Mouse (Mus musculus): Measurements from ENCODE around the gene Myo1d. TPM values are rescaled to one million over a fixed set of nuclear protein-coding genes. Genes with fewer than 3 reads are reported as not detected.

Myo1d gene
- polyA plus RNA-seq, 1 experiment from 2014 or later = 1.9 TPM

DNA sequence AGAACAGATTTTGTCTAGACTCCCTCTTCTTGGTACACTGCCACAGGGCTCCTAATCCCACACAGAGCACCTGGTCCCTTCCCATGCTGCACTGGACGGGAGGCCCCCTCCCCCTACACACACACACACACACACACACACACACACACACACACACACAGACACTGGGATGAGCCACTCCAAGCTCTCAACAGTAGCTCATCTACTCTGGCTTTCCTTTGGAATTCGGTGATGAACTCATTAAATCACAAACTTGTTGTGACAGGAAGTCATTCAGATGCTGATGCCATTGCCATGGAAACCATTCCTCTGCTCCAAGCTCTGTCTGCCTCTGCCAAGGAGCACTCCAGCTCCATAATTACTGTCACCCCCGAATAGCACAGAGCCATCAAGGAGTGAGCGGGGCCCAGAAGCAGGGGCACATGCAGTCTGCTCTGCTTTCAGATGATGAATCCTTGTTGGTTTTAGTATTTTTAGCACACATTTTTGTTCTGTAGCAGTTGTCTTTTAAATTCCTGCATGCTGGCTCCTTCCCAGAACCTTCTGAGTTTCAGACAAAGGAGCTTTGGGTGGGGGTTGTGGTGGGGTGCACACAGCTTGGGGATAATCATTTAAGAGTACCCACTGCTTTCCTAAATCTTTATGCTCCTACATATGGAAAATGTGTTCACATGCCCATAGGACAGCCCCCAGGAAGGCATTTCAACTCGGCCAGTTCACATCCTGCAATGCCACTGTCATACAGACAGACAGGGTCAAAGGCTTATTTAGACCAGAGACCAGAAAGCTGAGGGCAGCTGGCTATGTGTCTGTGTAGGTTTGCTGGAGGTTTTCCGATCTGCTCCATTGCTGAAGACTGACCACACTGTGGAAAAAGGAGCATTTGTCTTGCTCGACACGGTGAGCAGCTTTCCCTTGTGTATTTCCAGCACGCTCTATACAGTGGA, 261.1 kb downstream of the Myo1d start:
- ATAC-seq (replicated peaks) = peak; percentile 99
- no peaks in the 10 kb centered on the region for H3K27me3 ChIP-seq
- H3K27ac ChIP-seq (replicated peaks) = peak overlapping the region; percentile 99
- no peak overlapping the region for H3K4me3 ChIP-seq
- 14% methylated on average over 9 of the region's 9 CpGs for WGBS
- H3K36me3 ChIP-seq = no peaks in the 10 kb centered on the region
- H3K9me3 ChIP-seq = no peaks in the 10 kb centered on the region
- H3K4me1 ChIP-seq = peaks cover 55% of the 10 kb centered on the region
- H3K9ac ChIP-seq (replicated peaks) = peak overlapping the region; percentile 39
- H3K4me2 ChIP-seq (replicated peaks) = peak overlapping the region; percentile 22

GRCm38 (mm10) chr11:80515895-80516294, 263.9 kb downstream of the Myo1d start:
- Histone ChIP-seq H3K9ac (replicated peaks) (no peak overlapping the region), H3K4me2 (replicated peaks) (no peak overlapping the region), H3K27ac (replicated peaks) (peak overlapping the region; percentile 76), H3K9me3 (no peaks in the 10 kb centered on the region), H3K4me3 (no peak overlapping the region), H3K4me1 (peaks cover 64% of the 10 kb centered on the region), H3K36me3 (no peaks in the 10 kb centered on the region), H3K27me3 (no peaks in the 10 kb centered on the region)
- WGBS = 67% methylated on average over 8 of the region's 8 CpGs
- no peak for ATAC-seq (replicated peaks)

GRCm38 (mm10) chr11:80515346-80515745, 264.5 kb downstream of the Myo1d start:
- no peaks in the 10 kb centered on the region for H3K9me3 ChIP-seq
- no peak overlapping the region for H3K4me3 ChIP-seq
- no peak overlapping the region for H3K4me2 ChIP-seq (replicated peaks)
- H3K9ac ChIP-seq (replicated peaks) = no peak overlapping the region
- peaks cover 64% of the 10 kb centered on the region for H3K4me1 ChIP-seq
- no peak for ATAC-seq (replicated peaks)
- H3K27me3 ChIP-seq = no peaks in the 10 kb centered on the region
- H3K27ac ChIP-seq (replicated peaks) = peak overlapping the region; percentile 76
- H3K36me3 ChIP-seq = no peaks in the 10 kb centered on the region
- WGBS = 42% methylated on average over 1 of the region's 1 CpGs

DNA sequence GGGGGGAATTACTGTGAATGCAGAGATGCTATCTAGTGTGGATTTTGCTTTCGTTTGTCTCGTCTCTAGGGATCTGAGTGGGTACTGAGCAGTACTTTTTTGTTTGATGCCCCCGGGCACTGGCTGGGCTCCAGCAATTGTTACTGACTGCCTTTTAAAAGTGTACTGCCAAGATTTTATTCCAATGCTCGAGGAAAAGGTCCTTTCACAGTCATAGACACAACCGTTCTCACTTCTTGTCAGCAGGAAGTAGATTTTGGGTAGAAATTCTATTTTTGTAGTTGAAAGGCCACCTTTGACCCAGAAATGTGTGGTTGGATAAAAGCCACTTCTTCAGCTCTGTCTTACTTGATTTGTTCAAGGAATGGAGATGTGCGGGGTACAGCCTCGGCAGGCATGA, 266.0 kb downstream of the Myo1d start:
- Histone ChIP-seq H3K9ac (replicated peaks) (no peak overlapping the region), H3K27ac (replicated peaks) (0 out of 2 replicates have a peak overlapping the region, but pooled peaks have one; percentile 4), H3K27me3 (no peaks in the 10 kb centered on the region), H3K4me2 (replicated peaks) (no peak overlapping the region), H3K36me3 (no peaks in the 10 kb centered on the region), H3K9me3 (no peaks in the 10 kb centered on the region), H3K4me1 (peaks cover 64% of the 10 kb centered on the region), H3K4me3 (no peak overlapping the region)
- WGBS = 27% methylated on average over 7 of the region's 7 CpGs
- ATAC-seq (replicated peaks) = no peak

GRCm38 (mm10) chr11:80512313-80513056, 267.3 kb downstream of the Myo1d start:
- no peak overlapping the region for H3K9ac ChIP-seq (replicated peaks)
- H3K9me3 ChIP-seq = no peaks in the 10 kb centered on the region
- 62% methylated on average over 19 of the region's 19 CpGs for WGBS
- H3K4me1 ChIP-seq = peaks cover 56% of the 10 kb centered on the region
- H3K27ac ChIP-seq (replicated peaks) = no peak overlapping the region
- H3K4me2 ChIP-seq (replicated peaks) = no peak overlapping the region
- no peak for ATAC-seq (replicated peaks)
- no peak overlapping the region for H3K4me3 ChIP-seq
- H3K27me3 ChIP-seq = no peaks in the 10 kb centered on the region
- H3K36me3 ChIP-seq = no peaks in the 10 kb centered on the region

DNA sequence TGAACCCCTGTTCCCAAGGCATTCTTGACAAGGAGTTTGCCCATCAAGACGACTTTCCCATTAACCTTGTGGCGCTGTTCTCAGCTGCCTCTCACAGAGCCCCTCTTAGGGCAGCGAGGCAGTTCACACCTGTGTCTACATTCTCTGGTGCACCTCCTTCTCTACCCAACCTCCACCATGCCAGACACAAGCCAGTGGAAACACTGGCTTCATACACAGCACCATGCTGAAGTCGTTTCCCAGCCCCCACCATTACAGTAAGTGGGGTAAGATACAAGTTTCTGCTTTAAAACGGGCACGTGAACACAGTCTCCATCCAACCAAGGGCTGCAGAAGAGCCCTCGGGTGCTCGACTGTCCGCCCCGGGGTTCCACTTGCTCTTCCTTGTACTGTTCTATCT, 269.7 kb downstream of the Myo1d start:
- Histone ChIP-seq H3K9me3 (no peaks in the 10 kb centered on the region), H3K9ac (replicated peaks) (no peak overlapping the region), H3K4me2 (replicated peaks) (no peak overlapping the region), H3K4me1 (peaks cover 49% of the 10 kb centered on the region), H3K27me3 (no peaks in the 10 kb centered on the region), H3K4me3 (no peak overlapping the region), H3K27ac (replicated peaks) (no peak overlapping the region), H3K36me3 (no peaks in the 10 kb centered on the region)
- WGBS = 88% methylated on average over 10 of the region's 10 CpGs
- ATAC-seq (replicated peaks) = no peak

GRCm38 (mm10) chr11:80509176-80509506, 270.7 kb downstream of the Myo1d start:
- no peak overlapping the region for H3K4me3 ChIP-seq
- H3K27ac ChIP-seq (replicated peaks) = peak overlapping the region; percentile 59
- no peaks in the 10 kb centered on the region for H3K36me3 ChIP-seq
- H3K4me2 ChIP-seq (replicated peaks) = no peak overlapping the region
- 73% methylated on average over 5 of the region's 5 CpGs for WGBS
- no peaks in the 10 kb centered on the region for H3K9me3 ChIP-seq
- no peaks in the 10 kb centered on the region for H3K27me3 ChIP-seq
- H3K9ac ChIP-seq (replicated peaks) = no peak overlapping the region
- H3K4me1 ChIP-seq = peaks cover 52% of the 10 kb centered on the region
- ATAC-seq (replicated peaks) = no peak

DNA sequence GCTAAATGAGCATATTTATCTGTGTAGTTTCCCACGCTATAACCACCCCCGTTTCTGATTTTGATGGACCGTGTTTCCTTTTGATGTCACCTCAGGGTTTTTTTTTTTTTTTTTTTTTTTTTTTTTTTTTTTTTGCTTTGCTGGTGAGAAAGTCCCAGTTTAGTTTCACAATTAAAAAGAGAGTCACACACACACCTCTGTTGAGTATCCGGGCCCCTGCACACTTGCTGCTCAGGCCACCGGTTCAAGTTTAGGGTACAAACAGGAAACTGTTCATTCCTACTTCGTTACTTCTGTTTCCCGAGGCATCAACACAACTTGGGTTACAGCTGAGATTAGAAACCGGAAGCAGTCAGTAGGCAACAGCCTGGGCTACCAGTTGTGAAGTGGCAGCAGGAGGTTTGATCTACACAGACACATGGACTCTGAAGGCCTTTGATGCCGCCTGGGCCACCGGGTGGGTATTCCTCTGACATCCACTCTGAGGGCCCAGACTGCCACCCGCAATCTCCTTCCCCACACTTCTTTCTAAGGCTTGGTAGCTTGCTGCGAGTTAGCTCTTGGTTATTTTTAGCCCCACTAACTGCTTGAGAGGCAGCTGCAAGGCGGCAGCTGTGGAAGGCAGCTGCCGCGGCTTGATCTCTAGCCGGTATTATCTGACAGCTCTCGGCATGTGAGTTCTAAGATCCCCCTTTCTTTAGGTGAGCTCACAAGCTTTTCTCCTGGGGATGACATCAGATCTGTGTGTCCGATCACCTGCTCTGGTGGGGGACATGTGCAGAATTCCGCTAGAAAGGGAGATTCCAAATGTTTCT, 271.3 kb downstream of the Myo1d start:
- Histone ChIP-seq H3K4me1 (peaks cover 51% of the 10 kb centered on the region), H3K27me3 (no peaks in the 10 kb centered on the region), H3K36me3 (no peaks in the 10 kb centered on the region), H3K9me3 (no peaks in the 10 kb centered on the region), H3K4me3 (no peak overlapping the region), H3K9ac (replicated peaks) (no peak overlapping the region), H3K4me2 (replicated peaks) (no peak overlapping the region), H3K27ac (replicated peaks) (peak overlapping the region; percentile 59)
- WGBS = 48% methylated on average over 19 of the region's 19 CpGs
- no peak for ATAC-seq (replicated peaks)

DNA sequence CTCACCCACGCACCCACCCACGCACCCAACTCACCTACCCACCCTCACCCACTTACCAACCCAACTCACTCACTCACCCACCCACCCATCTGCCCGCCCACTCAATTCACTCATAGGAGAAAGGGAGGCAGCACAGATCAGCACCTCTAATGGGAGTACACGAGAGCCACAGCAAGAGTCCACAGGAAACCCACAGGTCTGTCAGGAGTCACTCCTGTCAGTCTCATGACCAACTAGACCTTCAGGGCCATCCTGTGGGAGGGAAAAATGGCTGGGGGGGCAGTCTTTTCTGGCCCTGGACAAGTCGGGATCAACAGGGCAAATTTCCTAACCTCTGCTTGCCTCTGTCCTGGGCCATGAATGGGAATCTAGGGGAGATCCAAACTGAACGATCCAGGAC, 272.0 kb downstream of the Myo1d start:
- H3K27me3 ChIP-seq = no peaks in the 10 kb centered on the region
- peak overlapping the region; percentile 35; the same call in 1 of the 2 replicates for H3K27ac ChIP-seq (replicated peaks)
- H3K4me3 ChIP-seq = no peak overlapping the region
- no peaks in the 10 kb centered on the region for H3K36me3 ChIP-seq
- H3K4me2 ChIP-seq (replicated peaks) = no peak overlapping the region
- ATAC-seq (replicated peaks) = no peak
- 82% methylated on average over 6 of the region's 6 CpGs for WGBS
- H3K9ac ChIP-seq (replicated peaks) = no peak overlapping the region
- peaks cover 54% of the 10 kb centered on the region for H3K4me1 ChIP-seq
- no peaks in the 10 kb centered on the region for H3K9me3 ChIP-seq

GRCm38 (mm10) chr11:80506483-80506882, 273.3 kb downstream of the Myo1d start:
- H3K27me3 ChIP-seq = no peaks in the 10 kb centered on the region
- no peaks in the 10 kb centered on the region for H3K36me3 ChIP-seq
- peaks cover 49% of the 10 kb centered on the region for H3K4me1 ChIP-seq
- no peak for ATAC-seq (replicated peaks)
- H3K9ac ChIP-seq (replicated peaks) = no peak overlapping the region
- no peak overlapping the region for H3K4me3 ChIP-seq
- no peak overlapping the region for H3K27ac ChIP-seq (replicated peaks)
- H3K9me3 ChIP-seq = no peaks in the 10 kb centered on the region
- H3K4me2 ChIP-seq (replicated peaks) = no peak overlapping the region

- no peak overlapping the region for H3K4me3 ChIP-seq
- H3K27ac ChIP-seq (replicated peaks) = peak overlapping the region; percentile 99
- H3K27me3 ChIP-seq = no peaks in the 10 kb centered on the region
- WGBS = 89% methylated on average over 3 of the region's 3 CpGs
- H3K4me2 ChIP-seq (replicated peaks) = no peak overlapping the region
- no peak overlapping the region for H3K9ac ChIP-seq (replicated peaks)
- H3K36me3 ChIP-seq = no peaks in the 10 kb centered on the region
- no peaks in the 10 kb centered on the region for H3K9me3 ChIP-seq
- ATAC-seq (replicated peaks) = no peak
- peaks cover 49% of the 10 kb centered on the region for H3K4me1 ChIP-seq
Measured at GRCm38 (mm10) chr11:80505581-80505980, 274.2 kb downstream of the Myo1d start.
